Mouse (Mus musculus) heart, embryonic 12.5 days (tissue): Measurements from ENCODE around the gene Rcor3. TPM values are rescaled to one million over a fixed set of nuclear protein-coding genes. Genes with fewer than 3 reads are reported as not detected.

Source experiments
- ATAC-seq: fragments of 200-750 bp; cut with Nextera tagmentation; 2 replicates; pipeline ENCODE4 v1.8.0; 2017; ENCODE audit warnings: moderate TSS enrichment, moderate library complexity; ENCODE audit not compliant: insufficient number of reproducible peaks, low FRiP score
- H3K27ac ChIP-seq: fragments of 300-500 bp; sonication (generic); 2 replicates; pipeline ENCODE4 v1.5.1; 2016; ENCODE audit warnings: mild to moderate bottlenecking, moderate library complexity; ENCODE audit not compliant: poor library complexity, severe bottlenecking
- H3K27me3 ChIP-seq: fragments of 300-500 bp; sonication (generic); replicated peaks from 2 replicates; pipeline ENCODE4 v1.6.1; 2016; ENCODE audit warnings: mild to moderate bottlenecking, moderate library complexity
- H3K36me3 ChIP-seq: fragments of 300-500 bp; sonication (generic); 2 replicates; pipeline ENCODE4 v1.6.1; 2016; ENCODE audit warnings: mild to moderate bottlenecking, moderate library complexity
- H3K4me1 ChIP-seq: fragments of 300-500 bp; sonication (generic); replicated peaks from 2 replicates; pipeline ENCODE4 v1.6.1; 2016; ENCODE audit warnings: mild to moderate bottlenecking
- H3K4me2 ChIP-seq: fragments of 300-500 bp; sonication (generic); 2 replicates; pipeline ENCODE4 v1.6.1; 2016; ENCODE audit warnings: mild to moderate bottlenecking, moderate library complexity
- H3K4me3 ChIP-seq: fragments of 300-500 bp; sonication (generic); 2 replicates; pipeline ENCODE4 v1.5.1; 2016; ENCODE audit warnings: mild to moderate bottlenecking
- H3K9ac ChIP-seq: fragments of 300-500 bp; sonication (generic); 2 replicates; pipeline ENCODE4 v1.6.1; 2016; ENCODE audit warnings: mild to moderate bottlenecking, moderate library complexity
- H3K9me3 ChIP-seq: fragments of 300-500 bp; sonication (generic); replicated peaks from 2 replicates; pipeline ENCODE4 v1.6.1; 2016; ENCODE audit warnings: mild to moderate bottlenecking, moderate library complexity
- WGBS: fragments of 180-500 bp; shearing (Covaris S2); methylation state at CpG from one replicate; pipeline ENCODE4 v1.1.7; 2016; 5-methylcytosine and 5-hydroxymethylcytosine counted together
- polyA plus RNA-seq: library from polyadenylated mRNA; unstranded; fragments of >200 nt; fragmentation: Nextera tagmentation; extraction: Ambion mirVana; gene quantifications from 2 replicates; pipeline ENCODE4 v1.2.1, GENCODE M21; 2016

Rcor3 gene
- 31.3 and 31.6 TPM in 2 replicates for polyA plus RNA-seq

DNA sequence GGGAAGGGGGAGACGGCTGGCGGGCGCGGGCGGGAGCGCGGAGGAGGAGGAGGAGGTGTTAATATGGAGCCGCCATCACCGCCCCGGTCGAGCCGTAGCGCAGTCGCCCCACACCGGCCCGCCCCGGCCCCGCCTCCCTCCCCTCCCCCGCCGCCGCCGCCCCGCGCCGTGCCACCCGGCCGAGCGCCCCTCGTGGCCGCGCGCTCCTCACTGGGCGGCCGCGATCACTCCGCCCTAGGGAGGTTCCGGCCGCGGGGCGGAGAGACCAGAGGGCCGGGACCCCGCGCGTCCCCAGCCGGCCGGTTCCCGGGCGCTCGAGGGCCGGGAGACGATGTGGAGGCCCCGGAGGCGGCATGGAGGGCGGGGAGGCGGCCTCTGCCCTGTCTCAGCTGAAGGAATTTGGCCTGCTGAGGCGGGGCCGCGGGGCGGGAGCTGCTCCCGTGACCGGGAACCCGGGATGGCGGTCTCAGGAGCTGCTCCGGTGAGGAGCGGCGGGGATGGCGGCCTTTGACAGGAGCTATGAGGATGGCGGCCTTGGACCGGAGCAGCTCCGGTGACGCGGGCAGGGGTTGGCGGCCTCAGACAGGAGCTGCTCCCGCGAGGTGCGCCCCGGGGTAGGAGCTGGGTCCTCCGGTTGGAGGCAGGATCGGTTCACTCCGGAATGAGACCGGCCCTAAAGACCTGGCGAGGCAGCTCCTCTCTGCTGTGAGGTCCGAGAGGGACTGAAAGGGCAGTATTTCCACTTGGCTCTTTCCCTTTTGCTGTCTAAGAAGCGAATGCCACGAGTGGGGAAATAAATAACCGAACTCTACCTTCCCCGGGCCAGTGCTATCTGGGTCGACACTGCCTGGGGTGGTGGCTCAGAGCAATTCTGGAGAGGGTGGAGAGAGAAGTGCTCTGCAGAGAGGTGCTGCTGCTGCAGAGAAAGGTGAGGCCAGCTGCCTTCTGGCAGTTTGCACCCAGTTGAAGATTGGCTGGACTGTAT, at the start of gene Rcor3:
Rcor3 (minus strand) TSS at position 137 of the 985 bp plus-strand sequence.
- peak within 1 kb of the TSS; percentile 91 for H3K9ac ChIP-seq
- H3K9me3 ChIP-seq, result no peaks in the 10 kb centered on the region
- no peaks in the 10 kb centered on the region for H3K27me3 ChIP-seq
- H3K27ac ChIP-seq, result peak within 1 kb of the TSS; percentile 100
- ATAC-seq, result peak; percentile 91
- peak within 1 kb of the TSS; percentile 77 for H3K4me3 ChIP-seq
- peak within 1 kb of the TSS; percentile 88 for H3K4me2 ChIP-seq
- H3K4me1 ChIP-seq, result peaks cover 15% of the 10 kb centered on the region
- peaks cover 3% of the 10 kb centered on the region; the same call in 1 of the 2 replicates for H3K36me3 ChIP-seq
- WGBS, result 0% methylated on average over 60 of the region's 88 CpGs

DNA sequence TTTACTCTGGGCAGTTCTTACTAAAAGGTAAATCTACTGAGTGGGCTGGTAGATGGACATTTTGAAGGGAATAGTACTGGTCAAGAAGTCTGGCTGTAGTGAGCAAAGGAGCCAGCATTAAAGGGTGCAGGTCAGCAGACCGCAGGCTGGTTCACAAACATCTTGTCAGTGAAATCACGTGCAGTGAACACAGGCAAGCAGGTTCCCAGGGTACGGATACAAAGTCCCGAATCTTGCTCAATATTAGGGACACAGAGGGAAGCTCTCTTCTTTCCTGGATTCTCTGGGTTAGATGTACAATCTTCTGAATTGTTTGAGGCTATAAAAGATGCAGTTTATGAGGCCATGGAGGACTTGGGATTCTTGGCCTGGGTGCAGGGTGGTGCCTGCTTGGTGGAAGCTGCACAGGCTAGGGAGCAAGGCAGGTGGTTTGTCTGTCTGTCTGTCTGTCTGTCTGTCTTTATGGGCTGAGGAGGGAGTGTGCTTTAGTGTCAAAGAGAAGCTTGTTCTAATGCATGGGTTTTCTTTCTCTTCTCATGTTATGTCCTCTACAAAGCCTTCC, 43.9 kb upstream of the Rcor3 start:
- Histone ChIP-seq H3K36me3 (no peaks in the 10 kb centered on the region), H3K4me3 (no peak overlapping the region), H3K27ac (no peak overlapping the region), H3K27me3 (no peaks in the 10 kb centered on the region), H3K9ac (no peak overlapping the region), H3K4me2 (no peak overlapping the region), H3K9me3 (peaks cover 4% of the 10 kb centered on the region; the same call in 1 of the 2 replicates), H3K4me1 (peaks cover 6% of the 10 kb centered on the region; the same call in 1 of the 2 replicates)
- WGBS, result 73% methylated on average over 4 of the region's 4 CpGs
- ATAC-seq, result no peak

DNA sequence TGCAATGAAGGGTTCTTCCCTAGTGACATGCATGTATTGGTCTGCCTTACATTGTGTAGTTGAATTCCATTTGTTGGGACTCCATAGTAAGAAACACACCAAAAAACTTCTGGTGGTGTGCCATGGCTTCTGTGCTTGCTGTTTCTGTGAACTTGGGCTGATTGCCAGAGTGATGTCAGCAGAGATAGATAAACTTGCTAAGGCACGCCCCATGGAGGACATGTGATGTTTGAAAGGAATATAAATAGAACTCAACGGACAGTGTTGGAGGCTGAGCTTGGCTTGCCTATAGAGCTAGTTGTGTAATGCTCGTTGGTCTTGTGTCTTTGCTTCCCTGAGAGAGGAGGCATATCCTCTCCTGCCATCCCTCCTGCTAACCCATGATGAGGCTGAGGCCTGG, 42.0 kb upstream of the Rcor3 start:
- Histone ChIP-seq H3K4me2 (no peak overlapping the region), H3K27me3 (no peaks in the 10 kb centered on the region), H3K4me1 (peaks cover 6% of the 10 kb centered on the region; the same call in 1 of the 2 replicates), H3K27ac (no peak overlapping the region), H3K9ac (no peak overlapping the region), H3K36me3 (no peaks in the 10 kb centered on the region), H3K9me3 (peaks cover 4% of the 10 kb centered on the region; the same call in 1 of the 2 replicates), H3K4me3 (no peak overlapping the region)
- WGBS, result 49% methylated on average over 3 of the region's 3 CpGs
- ATAC-seq, result no peak

DNA sequence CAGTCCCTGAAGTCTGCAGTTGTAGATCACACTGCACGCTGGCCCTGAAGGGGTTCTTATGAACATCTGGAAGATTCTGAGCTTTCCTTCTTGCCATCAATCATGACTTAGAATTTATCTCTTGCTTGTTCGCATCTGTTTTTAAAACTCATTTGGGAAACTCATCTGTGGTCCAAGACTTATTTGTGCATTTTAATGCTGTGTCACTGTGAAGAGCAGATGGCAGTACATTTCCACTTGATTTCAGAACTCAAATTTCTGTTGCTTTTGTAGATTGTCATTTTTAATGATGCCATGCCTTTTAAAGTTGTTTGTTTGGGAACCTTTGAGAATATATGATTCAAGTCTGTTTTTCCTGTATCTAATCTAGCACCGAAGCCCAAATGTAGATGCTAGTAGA, 33.6 kb upstream of the Rcor3 start:
- Histone ChIP-seq H3K4me1 (no peaks in the 10 kb centered on the region), H3K27me3 (no peaks in the 10 kb centered on the region), H3K27ac (no peak overlapping the region), H3K4me2 (no peak overlapping the region), H3K36me3 (no peaks in the 10 kb centered on the region), H3K4me3 (no peak overlapping the region), H3K9me3 (no peaks in the 10 kb centered on the region), H3K9ac (no peak overlapping the region)
- WGBS, result 80% methylated on average over 3 of the region's 3 CpGs
- no peak for ATAC-seq

DNA sequence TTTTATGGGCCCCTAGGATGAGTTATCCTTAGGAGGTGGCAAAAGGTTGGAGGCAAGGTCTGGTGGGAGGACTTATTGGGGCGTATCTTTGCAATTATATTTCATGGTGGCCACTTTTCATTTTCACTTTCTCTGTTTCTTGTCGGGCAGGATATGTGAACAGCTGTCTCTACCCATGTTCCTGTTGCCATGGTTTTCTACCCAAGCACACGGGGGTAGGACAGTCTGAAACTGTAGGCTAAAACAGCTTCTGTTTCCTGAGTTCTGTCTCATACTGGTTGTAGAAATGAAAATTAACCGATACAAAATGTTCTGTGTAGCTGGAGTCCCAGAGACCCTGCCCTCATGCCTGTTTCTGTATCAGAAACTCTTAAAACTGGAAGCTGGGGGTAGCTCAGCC, 13.3 kb upstream of the Rcor3 start:
- no peak for ATAC-seq
- Histone ChIP-seq H3K4me1 (no peaks in the 10 kb centered on the region), H3K9ac (no peak overlapping the region), H3K27ac (no peak overlapping the region), H3K36me3 (no peaks in the 10 kb centered on the region), H3K27me3 (no peaks in the 10 kb centered on the region), H3K9me3 (no peaks in the 10 kb centered on the region), H3K4me2 (no peak overlapping the region), H3K4me3 (no peak overlapping the region)
- WGBS, result 90% methylated on average over 4 of the region's 4 CpGs

DNA sequence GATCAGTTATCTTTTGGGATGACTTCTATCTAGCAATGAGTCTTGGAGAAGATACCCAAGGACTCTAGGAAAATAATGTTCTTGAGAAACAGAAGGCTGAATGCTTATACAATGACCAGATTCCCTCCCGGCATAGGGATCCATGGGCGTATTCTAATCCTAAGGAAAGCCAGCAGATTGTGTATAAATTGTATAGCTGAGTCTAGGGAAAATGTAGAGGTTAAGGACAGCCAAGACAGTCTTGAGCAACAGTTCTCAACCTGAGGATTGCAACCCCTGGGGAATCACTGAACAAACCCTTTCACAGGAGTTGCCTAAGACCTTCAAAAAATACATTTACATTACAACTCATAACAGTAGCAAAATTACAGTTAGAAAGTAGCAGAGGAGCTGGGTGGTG, 2.5 kb upstream of the Rcor3 start:
- Histone ChIP-seq H3K36me3 (no peaks in the 10 kb centered on the region; the same call in 1 of the 2 replicates), H3K9ac (no peak overlapping the region), H3K27me3 (no peaks in the 10 kb centered on the region), H3K4me3 (no peak overlapping the region), H3K4me1 (peaks cover 13% of the 10 kb centered on the region), H3K9me3 (no peaks in the 10 kb centered on the region; the same call in 1 of the 2 replicates), H3K4me2 (no peak overlapping the region), H3K27ac (no peak overlapping the region)
- no peak for ATAC-seq
- 93% methylated on average over 2 of the region's 2 CpGs for WGBS

DNA sequence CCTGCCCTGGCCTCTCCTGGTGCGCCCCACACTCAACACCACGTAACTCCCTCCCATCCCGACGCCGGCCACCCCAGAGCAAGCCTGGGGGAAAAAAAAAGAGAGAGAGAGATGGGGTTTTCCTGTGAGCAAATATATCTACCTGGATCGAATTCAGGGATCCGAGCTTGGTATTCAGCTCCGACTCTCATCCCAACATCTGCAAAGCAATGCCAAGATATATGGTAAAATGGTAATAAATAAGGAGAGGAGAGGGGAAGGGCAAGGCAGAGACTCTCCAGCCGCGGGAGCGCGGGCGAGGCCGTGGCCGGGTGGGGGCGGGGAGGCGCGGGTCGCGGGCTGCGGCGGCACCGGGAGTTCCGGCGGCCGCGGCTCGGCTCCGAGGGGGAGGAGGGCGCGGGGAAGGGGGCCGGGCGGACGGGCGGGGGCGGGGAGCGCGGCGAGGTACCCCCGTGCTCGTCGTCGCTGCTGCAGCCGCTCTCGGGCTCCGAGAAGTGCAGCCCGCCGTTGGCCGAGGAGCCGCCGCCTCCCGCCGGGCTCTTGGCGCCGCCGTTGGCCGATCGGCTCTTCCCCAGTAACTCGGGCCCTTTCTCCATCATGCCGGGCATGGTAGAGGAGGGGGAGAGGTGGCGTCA, 454 bp downstream of the Rcor3 start:
- H3K27me3 ChIP-seq, result no peaks in the 10 kb centered on the region
- H3K27ac ChIP-seq, result peak overlapping the region; percentile 100
- peaks cover 3% of the 10 kb centered on the region; the same call in 1 of the 2 replicates for H3K36me3 ChIP-seq
- peak overlapping the region; percentile 88 for H3K4me2 ChIP-seq
- no peaks in the 10 kb centered on the region for H3K9me3 ChIP-seq
- peak; percentile 63 for ATAC-seq
- peaks cover 15% of the 10 kb centered on the region for H3K4me1 ChIP-seq
- under 1% methylated on average over 48 of the region's 61 CpGs for WGBS
- peak overlapping the region; percentile 91 for H3K9ac ChIP-seq
- H3K4me3 ChIP-seq, result peak overlapping the region; percentile 77

DNA sequence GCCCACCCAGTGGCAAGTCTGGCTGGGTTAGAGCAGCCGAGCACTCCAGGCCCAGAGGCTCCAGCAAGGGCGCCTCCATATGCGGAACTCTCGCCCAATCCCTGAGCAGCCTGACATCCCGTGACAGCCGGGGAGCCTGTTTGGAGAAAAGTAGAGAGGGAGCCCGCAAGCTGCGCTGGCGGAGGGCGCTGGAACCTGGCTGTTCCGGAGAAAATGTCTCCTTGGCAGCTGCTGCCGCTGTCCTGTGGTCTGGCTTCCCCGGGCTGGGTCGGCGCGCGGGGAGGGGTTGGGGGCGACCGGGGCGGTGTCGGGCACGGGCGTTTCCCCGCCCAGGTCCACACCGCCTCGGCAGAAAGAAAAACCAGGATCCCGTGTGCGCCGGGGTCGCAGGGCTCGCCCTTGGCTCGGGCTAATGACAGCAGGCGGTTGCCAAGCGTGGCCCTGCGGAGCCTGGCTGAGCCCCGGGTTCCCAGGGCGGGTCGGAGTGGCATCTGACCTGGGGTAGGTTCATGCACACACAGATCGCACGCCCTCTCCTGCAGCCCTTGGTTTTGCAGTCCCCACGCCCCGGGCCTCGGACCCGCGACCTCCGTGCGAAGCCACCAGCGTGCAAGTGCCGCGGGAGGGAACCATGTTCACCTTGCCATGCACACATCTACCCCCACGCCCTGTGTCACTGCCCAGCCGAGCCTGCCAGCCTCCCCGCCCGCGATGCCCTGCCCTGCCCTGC, 1.1 kb downstream of the Rcor3 start:
- WGBS, result under 1% methylated on average over 55 of the region's 55 CpGs
- Histone ChIP-seq H3K4me1 (peaks cover 15% of the 10 kb centered on the region), H3K9ac (peak overlapping the region; percentile 91), H3K27ac (peak overlapping the region; percentile 100), H3K9me3 (no peaks in the 10 kb centered on the region), H3K4me2 (peak overlapping the region; percentile 88), H3K36me3 (peaks cover 3% of the 10 kb centered on the region; the same call in 1 of the 2 replicates), H3K27me3 (no peaks in the 10 kb centered on the region), H3K4me3 (peak overlapping the region; percentile 77)
- ATAC-seq, result peak; percentile 80

DNA sequence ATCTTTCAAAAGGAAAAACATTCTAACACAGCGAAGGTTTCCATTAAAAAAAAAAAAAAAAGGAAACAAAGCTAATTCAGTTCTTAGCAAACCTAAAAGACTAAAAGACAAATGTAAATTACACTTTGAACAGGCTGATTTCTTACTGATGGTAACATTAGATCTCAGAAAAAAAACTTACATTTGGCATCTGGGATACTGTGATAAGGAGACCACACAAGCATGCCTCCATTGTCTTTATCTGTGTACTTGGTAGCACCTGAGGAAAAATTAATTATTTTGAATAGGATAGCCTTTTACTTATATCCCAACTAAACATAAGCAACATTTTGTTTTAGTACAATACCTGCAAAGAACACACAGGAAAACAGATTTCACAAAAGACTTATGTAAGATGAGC, 7.7 kb downstream of the Rcor3 start:
- Histone ChIP-seq H3K4me1 (0 out of 2 replicates have a peak, but pooled peaks cover 3% of the 10 kb centered on the region), H3K4me3 (no peak overlapping the region), H3K27me3 (no peaks in the 10 kb centered on the region), H3K36me3 (peaks cover 27% of the 10 kb centered on the region), H3K4me2 (no peak overlapping the region), H3K27ac (no peak overlapping the region), H3K9me3 (no peaks in the 10 kb centered on the region), H3K9ac (no peak overlapping the region)
- no peak for ATAC-seq
- WGBS, result 82% methylated on average over 1 of the region's 1 CpGs

DNA sequence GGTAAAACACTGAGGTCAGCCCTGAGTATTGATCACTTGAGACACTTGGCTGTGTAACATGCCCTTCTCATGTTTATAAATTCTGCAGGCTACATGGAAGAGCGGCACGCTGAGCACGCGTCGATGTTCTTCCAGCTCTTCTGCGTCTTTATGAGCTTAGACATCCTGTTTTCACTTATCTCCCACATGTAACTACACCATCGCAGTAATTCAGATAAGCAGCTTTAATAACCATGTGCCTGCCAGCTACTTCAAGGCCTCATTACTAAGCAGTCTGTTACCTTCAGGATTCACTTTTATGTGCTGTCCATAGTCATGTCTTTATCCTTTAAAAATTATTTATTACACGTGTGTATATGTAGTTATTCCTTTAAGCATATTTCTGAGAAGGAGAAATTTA, 9.5 kb downstream of the Rcor3 start:
- WGBS, result 90% methylated on average over 8 of the region's 8 CpGs
- Histone ChIP-seq H3K36me3 (peaks cover 41% of the 10 kb centered on the region), H3K4me3 (no peak overlapping the region), H3K27me3 (no peaks in the 10 kb centered on the region), H3K27ac (no peak overlapping the region), H3K4me2 (no peak overlapping the region), H3K9ac (no peak overlapping the region), H3K9me3 (no peaks in the 10 kb centered on the region), H3K4me1 (no peaks in the 10 kb centered on the region)
- ATAC-seq, result no peak
